In genomic region chr12:84774376-84774775, GRCm38 (mm10) we compare ENCODE assay signal across 7 mouse cellular contexts. TPM values are rescaled to one million over a fixed set of nuclear protein-coding genes. Genes with fewer than 3 reads are reported as not detected.
A peak's percentile ranks its signal among the peaks of the same experiment; 100 is the strongest.
DNase-seq lines count a peak whose midpoint lies in the region; ATAC-seq and TF ChIP-seq lines count a peak whose summit lies in the region.

No protein-coding gene starts in this region.

- no peaks in the 10 kb centered on the region for H3K27me3 ChIP-seq in kidney, embryonic 16.5 days (ENCODE audit: insufficient read depth, low read length)
- H3K27me3 ChIP-seq in hindbrain, postnatal 0 days (ENCODE audit: insufficient read depth, low read length) = no peaks in the 10 kb centered on the region
- no peaks in the 10 kb centered on the region for H3K27me3 ChIP-seq in midbrain, postnatal 0 days (ENCODE audit: insufficient read depth, low read length)

- H3K27ac ChIP-seq in kidney, embryonic 16.5 days (ENCODE audit: low read length) = no peak overlapping the region
- no peak overlapping the region for H3K27ac ChIP-seq in hindbrain, postnatal 0 days
- H3K27ac ChIP-seq in midbrain, postnatal 0 days (ENCODE audit: low read depth, low read length) = no peak overlapping the region

- H3K4me2 ChIP-seq in kidney, embryonic 16.5 days (replicated peaks; ENCODE audit: low read depth, low read length) = peak overlapping the region; percentile 83
- H3K4me2 ChIP-seq in hindbrain, postnatal 0 days (ENCODE audit: low read depth, low read length) = peak overlapping the region; percentile 94
- peak overlapping the region; percentile 89; the same call in 1 of the 2 replicates for H3K4me2 ChIP-seq in midbrain, postnatal 0 days (ENCODE audit: low read depth, low read length, poor library complexity, severe bottlenecking)

- 0 out of 2 replicates have a peak overlapping the region, but pooled peaks have one; percentile 57 for H3K4me3 ChIP-seq in kidney, embryonic 16.5 days (ENCODE audit: low read length)
- peak overlapping the region; percentile 79; the same call in 1 of the 2 replicates for H3K4me3 ChIP-seq in hindbrain, postnatal 0 days (ENCODE audit: low read length)
- H3K4me3 ChIP-seq in midbrain, postnatal 0 days (ENCODE audit: low read depth, low read length) = peak overlapping the region; percentile 62; the same call in 1 of the 2 replicates

- ATAC-seq in kidney, embryonic 16.5 days (ENCODE audit: low FRiP score, low TSS enrichment) = no peak
- ATAC-seq in hindbrain, postnatal 0 days = no peak
- no peak for ATAC-seq in midbrain, postnatal 0 days (ENCODE audit: low FRiP score)

- DNase-seq in kidney, postnatal 14 days = no peak
- DNase-seq in c-Kit-negative CD71-positive TER-119-positive erythroid progenitor cells, embryonic 14.5 days (ENCODE audit: low read depth, low spot score) = peak; percentile 36
- no peak for DNase-seq in hindbrain, postnatal 0 days (ENCODE audit: low spot score)
- no peak for DNase-seq in midbrain, postnatal 0 days (ENCODE audit: low spot score)
- DNase-seq in retina, postnatal 1 day = no peak
- DNase-seq in yolk sac, embryonic 10.5 days (ENCODE audit: low spot score) = no peak

- TF ChIP-seq CTCF in hindbrain, postnatal 0 days (IDR thresholded peaks at IDR 0.05; ENCODE audit: low read depth) = no peak
- TF ChIP-seq CTCF in midbrain, postnatal 0 days (IDR thresholded peaks at IDR 0.05) = no peak

- no peaks in the 10 kb centered on the region for H3K36me3 ChIP-seq in kidney, embryonic 16.5 days (ENCODE audit: insufficient read depth, low read length)
- H3K36me3 ChIP-seq in hindbrain, postnatal 0 days (ENCODE audit: insufficient read depth, low read length) = no peaks in the 10 kb centered on the region
- no peaks in the 10 kb centered on the region for H3K36me3 ChIP-seq in midbrain, postnatal 0 days (ENCODE audit: insufficient read depth, low read length)

- H3K9ac ChIP-seq in kidney, embryonic 16.5 days (replicated peaks; ENCODE audit: low read length) = no peak overlapping the region
- no peak overlapping the region for H3K9ac ChIP-seq in hindbrain, postnatal 0 days (replicated peaks; ENCODE audit: low read length)
- H3K9ac ChIP-seq in midbrain, postnatal 0 days (replicated peaks; ENCODE audit: low read length, poor library complexity, severe bottlenecking) = no peak overlapping the region

- H3K4me1 ChIP-seq in kidney, embryonic 16.5 days (ENCODE audit: insufficient read depth, low read length) = peaks cover 25% of the 10 kb centered on the region
- H3K4me1 ChIP-seq in hindbrain, postnatal 0 days (ENCODE audit: insufficient read depth, low read length) = peaks cover 17% of the 10 kb centered on the region; the same call in 1 of the 2 replicates
- peaks cover 6% of the 10 kb centered on the region; the same call in 1 of the 2 replicates for H3K4me1 ChIP-seq in midbrain, postnatal 0 days (ENCODE audit: insufficient read depth, low read length)

- no peaks in the 10 kb centered on the region for H3K9me3 ChIP-seq in kidney, embryonic 16.5 days (ENCODE audit: low read length)
- no peaks in the 10 kb centered on the region for H3K9me3 ChIP-seq in hindbrain, postnatal 0 days (ENCODE audit: low read length)
- H3K9me3 ChIP-seq in midbrain, postnatal 0 days (ENCODE audit: low read length) = no peaks in the 10 kb centered on the region

- 83% methylated on average over 6 of the region's 6 CpGs for WGBS in kidney, embryonic 16.5 days
- 76% methylated on average over 6 of the region's 6 CpGs for WGBS in hindbrain, postnatal 0 days
- WGBS in midbrain, postnatal 0 days = 92% methylated on average over 6 of the region's 6 CpGs

RNA-seq across cellular contexts. Expression of gene Isca2, which starts 1.3 kb away (rescaled TPM):
- 148 and 150 TPM in 2 replicates for polyA plus RNA-seq in kidney, embryonic 16.5 days (2015; fragmentation: Nextera tagmentation; extraction: Ambion mirVana)
- total RNA-seq in hindbrain, postnatal 0 days (2014; rRNA removed) = 61.1 and 102 TPM in 2 replicates
- polyA plus RNA-seq in hindbrain, postnatal 0 days (2015; fragmentation: Nextera tagmentation; extraction: Ambion mirVana) = 133 and 138 TPM in 2 replicates
- total RNA-seq in midbrain, postnatal 0 days (2014; rRNA removed) = 58.8 and 63.7 TPM in 2 replicates
- 119 and 127 TPM in 2 replicates for polyA plus RNA-seq in midbrain, postnatal 0 days (2015; fragmentation: Nextera tagmentation; extraction: Ambion mirVana)

RNA-seq across cellular contexts. Expression of gene Npc2, which starts 1.4 kb away (rescaled TPM):
- 65.4 and 69.8 TPM in 2 replicates for polyA plus RNA-seq in kidney, embryonic 16.5 days (2015; fragmentation: Nextera tagmentation; extraction: Ambion mirVana)
- total RNA-seq in hindbrain, postnatal 0 days (2014; rRNA removed) = 39.2 and 39.5 TPM in 2 replicates
- 55.4 and 57.5 TPM in 2 replicates for polyA plus RNA-seq in hindbrain, postnatal 0 days (2015; fragmentation: Nextera tagmentation; extraction: Ambion mirVana)
- total RNA-seq in midbrain, postnatal 0 days (2014; rRNA removed) = 39.8 and 42.5 TPM in 2 replicates
- 43.9 and 44.8 TPM in 2 replicates for polyA plus RNA-seq in midbrain, postnatal 0 days (2015; fragmentation: Nextera tagmentation; extraction: Ambion mirVana)
